In genomic region chr1:134205296-134206018, GRCm38 (mm10) we compare ENCODE assay signal across 10 mouse cellular contexts. TPM values are rescaled to one million over a fixed set of nuclear protein-coding genes. Genes with fewer than 3 reads are reported as not detected.
A peak's percentile ranks its signal among the peaks of the same experiment; 100 is the strongest.
DNase-seq lines count a peak whose midpoint lies in the region; ATAC-seq lines count a peak whose summit lies in the region.
"Had no signal": no experiment of that assay in that cellular context is flagged by ENCODE, and none has a peak within 500 bp of the region (broad histone marks: within the 10 kb centered on the region; RNA-seq: fewer than 3 reads in every experiment).

No protein-coding gene starts in this region.

- no peak overlapping the region for H3K9ac ChIP-seq in midbrain, embryonic 14.5 days (replicated peaks; ENCODE audit: low read length)
- H3K9ac ChIP-seq in midbrain, embryonic 15.5 days: no peak overlapping the region

- WGBS in midbrain, embryonic 14.5 days: 62% methylated on average over 9 of the region's 9 CpGs
- 60% methylated on average over 9 of the region's 9 CpGs for WGBS in midbrain, embryonic 15.5 days

- no peaks in the 10 kb centered on the region for H3K27me3 ChIP-seq in midbrain, embryonic 14.5 days (ENCODE audit: control insufficient read depth, insufficient read depth, low read length)
- H3K27me3 ChIP-seq in midbrain, embryonic 15.5 days (replicated peaks): no peaks in the 10 kb centered on the region

- no peaks in the 10 kb centered on the region for H3K9me3 ChIP-seq in midbrain, embryonic 14.5 days (ENCODE audit: control insufficient read depth, low read length)
- H3K9me3 ChIP-seq in midbrain, embryonic 15.5 days: no peaks in the 10 kb centered on the region

- H3K4me3 ChIP-seq in midbrain, embryonic 14.5 days (replicated peaks; ENCODE audit: low read depth, low read length): no peak overlapping the region
- H3K4me3 ChIP-seq in midbrain, embryonic 15.5 days: no peak overlapping the region

- intact Hi-C loops in heart, postnatal 36 days (cut with DNase I): no loop called here

- no peaks in the 10 kb centered on the region for H3K4me1 ChIP-seq in midbrain, embryonic 14.5 days (ENCODE audit: control insufficient read depth, insufficient read depth, low read length)
- peaks cover 2% of the 10 kb centered on the region; the same call in 1 of the 2 replicates for H3K4me1 ChIP-seq in midbrain, embryonic 15.5 days

- peak; percentile 71 for DNase-seq in adrenal gland, postnatal 14 days
- DNase-seq in adrenal gland, adult 18-20 months (ENCODE audit: low spot score in 2 of 2): no peak
- DNase-seq in midbrain, embryonic 14.5 days: no peak
- peak; percentile 32 to 37 for DNase-seq in heart, postnatal 36 days
- peak; percentile 72 for DNase-seq in testis, postnatal 14 days (ENCODE audit: low spot score)
- DNase-seq in layer of hippocampus, adult 18-20 months (ENCODE audit: low spot score in 2 of 2): no peak

- 0 out of 2 replicates have a peak overlapping the region, but pooled peaks have one; percentile 13 for H3K27ac ChIP-seq in midbrain, embryonic 14.5 days (replicated peaks; ENCODE audit: low read depth, low read length)
- H3K27ac ChIP-seq in midbrain, embryonic 15.5 days: no peak overlapping the region
- H3K27ac ChIP-seq: kidney, postnatal 0 days; macrophage had no signal

- no peak overlapping the region for H3K4me2 ChIP-seq in midbrain, embryonic 14.5 days (ENCODE audit: low read length)
- H3K4me2 ChIP-seq in midbrain, embryonic 15.5 days: no peak overlapping the region

- ATAC-seq in midbrain, embryonic 14.5 days (ENCODE audit: low FRiP score, low TSS enrichment): no peak
- ATAC-seq in midbrain, embryonic 15.5 days (replicated peaks): no peak
- no peak for ATAC-seq in erythroblast, adult 5-6 weeks (replicated peaks; ENCODE audit: low FRiP score, poor library complexity, severe bottlenecking)

- H3K36me3 ChIP-seq in midbrain, embryonic 14.5 days (ENCODE audit: control insufficient read depth, insufficient read depth, low read length): no peaks in the 10 kb centered on the region
- no peaks in the 10 kb centered on the region for H3K36me3 ChIP-seq in midbrain, embryonic 15.5 days (replicated peaks)

RNA-seq across cellular contexts. Expression of gene Mybph, which starts 12.2 kb away (rescaled TPM):
- not detected in 2 replicates for total RNA-seq in adrenal gland, postnatal 14 days (2021)
- total RNA-seq in adrenal gland, adult 18-20 months (2021): under 1 TPM in 1 of 2 experiments, not detected in 1; 0.16 TPM
- polyA plus RNA-seq in midbrain, embryonic 14.5 days (2014; fragmentation: Nextera tagmentation; extraction: Ambion mirVana): 0.12 TPM in 1 of 2 replicates, not detected in the other
- 0.13 and 0.19 TPM in 2 replicates for polyA plus RNA-seq in midbrain, embryonic 15.5 days (2015; fragmentation: Nextera tagmentation; extraction: Ambion mirVana)
- total RNA-seq in heart, postnatal 36 days (2021): not detected
- not detected for total RNA-seq in layer of hippocampus, adult 18-20 months (2021)
- total RNA-seq in erythroblast, adult 5-6 weeks (2015; ENCODE audit: low replicate concordance): not detected in 2 replicates
- not detected in 2 replicates for total RNA-seq in erythroblast, adult 5-6 weeks (2017; ENCODE audit: low replicate concordance)
- polyA plus RNA-seq: macrophage had no signal

RNA-seq across cellular contexts. Expression of gene Chil1, which starts 23.5 kb away (rescaled TPM):
- total RNA-seq in adrenal gland, postnatal 14 days (2021): 1.1 and 1.2 TPM in 2 replicates
- total RNA-seq in adrenal gland, adult 18-20 months (2021): 1 to 10 TPM; 1.2 to 1.7 TPM
- 3.6 and 3.7 TPM in 2 replicates for polyA plus RNA-seq in midbrain, embryonic 14.5 days (2014; fragmentation: Nextera tagmentation; extraction: Ambion mirVana)
- 1.5 and 3.3 TPM in 2 replicates for polyA plus RNA-seq in midbrain, embryonic 15.5 days (2015; fragmentation: Nextera tagmentation; extraction: Ambion mirVana)
- total RNA-seq in heart, postnatal 36 days (2021): 1 to 10 TPM in 1 of 2 experiments, under 1 TPM in 1; 0.57 to 1.1 TPM
- 10 to 100 TPM; 17.2 to 22.4 TPM for total RNA-seq in layer of hippocampus, adult 18-20 months (2021)
- total RNA-seq in erythroblast, adult 5-6 weeks (2015; ENCODE audit: low replicate concordance): 71.3 and 98.6 TPM in 2 replicates
- total RNA-seq in erythroblast, adult 5-6 weeks (2017; ENCODE audit: low replicate concordance): 29.3 and 58.3 TPM in 2 replicates

RNA-seq across cellular contexts. Expression of gene Adora1, which starts 29.8 kb away (rescaled TPM):
- total RNA-seq in adrenal gland, postnatal 14 days (2021): 78.9 and 91.9 TPM in 2 replicates
- 100 to 1,000 TPM; 111 to 130 TPM for total RNA-seq in adrenal gland, adult 18-20 months (2021)
- 7.3 and 10.6 TPM in 2 replicates for polyA plus RNA-seq in midbrain, embryonic 14.5 days (2014; fragmentation: Nextera tagmentation; extraction: Ambion mirVana)
- polyA plus RNA-seq in midbrain, embryonic 15.5 days (2015; fragmentation: Nextera tagmentation; extraction: Ambion mirVana): 16.2 and 19.2 TPM in 2 replicates
- total RNA-seq in heart, postnatal 36 days (2021): 10 to 100 TPM; 18.4 to 19.8 TPM
- 100 to 1,000 TPM; 212 to 220 TPM for total RNA-seq in layer of hippocampus, adult 18-20 months (2021)
- not detected in 2 replicates for total RNA-seq in erythroblast, adult 5-6 weeks (2015; ENCODE audit: low replicate concordance)
- not detected in 2 replicates for total RNA-seq in erythroblast, adult 5-6 weeks (2017; ENCODE audit: low replicate concordance)
- polyA plus RNA-seq: macrophage had no signal

Comparison
In these comparisons a context has a peak if more than half of its experiments do, and no peak if none do; other contexts are left out.
1. DNase-seq: peak in adrenal gland, postnatal 14 days (single experiment), heart, postnatal 36 days (2 of 2) and testis, postnatal 14 days (single experiment); none in adrenal gland, adult 18-20 months (0 of 2), midbrain, embryonic 14.5 days (single experiment) and layer of hippocampus, adult 18-20 months (0 of 2).
2. RNA of gene Adora1, which starts 29.8 kb away (total RNA-seq): 212 to 220 TPM in layer of hippocampus, adult 18-20 months, 111 to 130 TPM in adrenal gland, adult 18-20 months, 78.9 to 91.9 TPM in adrenal gland, postnatal 14 days and 18.4 to 19.8 TPM in heart, postnatal 36 days; not detected in erythroblast, adult 5-6 weeks; every median in the first group is over 10 times any median in the second.